Mouse (Mus musculus) E14TG2a.4 (cell line): ENCODE data around the gene Selenop.

Experiments
- CTCF ChIP-seq: conservative IDR thresholded peaks from 2 replicates; pipeline ENCODE4 v1.5.1; 2014; ENCODE audit warnings: low read length
- POU5F1 ChIP-seq: IDR thresholded peaks from 2 replicates; pipeline ENCODE4 v1.6.1; 2014; ENCODE audit warnings: low read length, borderline replicate concordance

DNA sequence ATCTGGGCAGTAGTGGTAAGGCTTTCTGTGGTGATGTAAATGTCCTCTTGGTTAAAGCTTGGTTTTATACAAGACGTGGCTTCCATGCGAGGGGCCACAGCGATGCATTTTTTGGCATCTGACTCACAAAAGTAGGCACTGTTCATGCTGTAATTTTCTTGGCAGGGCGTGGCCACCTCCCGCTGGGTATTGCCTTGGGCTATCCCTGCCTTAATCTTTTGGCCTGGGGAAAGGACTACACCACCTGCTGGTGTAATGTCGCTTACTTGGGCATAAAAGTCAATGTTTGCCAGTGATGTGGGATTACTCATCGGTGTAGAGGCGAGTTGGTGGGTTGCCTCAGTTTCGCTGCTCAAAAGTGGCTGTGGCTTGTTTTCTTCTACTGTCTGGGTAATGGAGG, 51.6 kb downstream of the Selenop start:
- no peak for TF ChIP-seq CTCF
- no peak for TF ChIP-seq POU5F1
